Mouse (Mus musculus): ENCODE results near the gene Astn2.

The Astn2 gene

DNA sequence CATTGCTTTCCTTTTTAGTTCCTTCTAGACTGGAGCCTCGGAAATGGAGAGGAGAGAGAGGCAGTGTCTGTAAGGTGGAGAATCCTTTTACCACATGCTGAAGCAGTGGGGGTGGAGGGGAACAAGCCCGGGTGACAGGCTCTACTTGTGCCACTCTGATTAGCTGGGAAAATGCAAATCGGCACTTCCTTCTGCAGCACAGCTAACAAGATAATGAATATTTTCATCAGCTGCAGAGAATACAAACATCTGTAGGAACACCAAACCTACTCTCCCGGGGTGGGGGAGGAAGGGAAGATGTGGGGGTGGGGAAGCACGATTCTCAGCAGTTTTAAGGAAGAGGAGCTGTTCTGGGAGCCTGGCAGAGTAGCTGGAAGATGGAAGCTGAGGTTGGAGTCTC is 725.5 kb downstream of the Astn2 start:
- DNase-seq (ENCODE audit: low read depth, low spot score), result peak; percentile 9

- no peak for DNase-seq (ENCODE audit: low read depth, low spot score)
Measured at GRCm38 (mm10) chr4:65678495-65678894, 725.9 kb downstream of the Astn2 start.

GRCm38 (mm10) chr4:65674267-65674978 is 730.0 kb downstream of the Astn2 start:
- no peak for DNase-seq (ENCODE audit: low read depth, low spot score)

DNA sequence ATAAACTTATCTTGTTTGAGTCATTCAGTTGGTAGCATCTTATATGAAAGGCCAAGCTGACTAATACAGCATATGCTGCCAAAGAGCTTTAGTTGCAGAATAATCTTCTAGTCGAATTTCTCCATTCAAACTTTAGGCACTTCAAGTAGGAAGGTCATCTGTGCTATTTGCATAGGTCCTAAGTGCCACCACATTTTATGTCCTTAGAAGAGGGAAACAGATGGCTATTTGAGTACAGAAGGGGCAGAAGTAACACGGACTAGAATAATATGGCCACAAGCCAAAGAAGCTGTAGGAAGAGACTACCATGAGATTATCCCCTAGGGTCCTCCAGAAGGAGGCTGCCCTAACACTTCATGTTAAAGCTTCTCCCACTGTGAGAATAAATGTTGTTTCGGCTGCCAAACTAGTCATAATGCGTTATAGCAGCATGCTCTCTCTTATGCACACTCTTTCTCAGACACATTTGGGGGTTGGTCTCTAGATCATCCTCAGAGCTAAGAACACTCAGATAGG is 730.9 kb downstream of the Astn2 start:
- DNase-seq (ENCODE audit: low read depth, low spot score), result no peak

GRCm38 (mm10) chr4:65672294-65672693 is 732.1 kb downstream of the Astn2 start:
- no peak for DNase-seq (ENCODE audit: low read depth, low spot score)

GRCm38 (mm10) chr4:65671585-65672184 is 732.7 kb downstream of the Astn2 start:
- no peak for DNase-seq (ENCODE audit: low read depth, low spot score)

DNA sequence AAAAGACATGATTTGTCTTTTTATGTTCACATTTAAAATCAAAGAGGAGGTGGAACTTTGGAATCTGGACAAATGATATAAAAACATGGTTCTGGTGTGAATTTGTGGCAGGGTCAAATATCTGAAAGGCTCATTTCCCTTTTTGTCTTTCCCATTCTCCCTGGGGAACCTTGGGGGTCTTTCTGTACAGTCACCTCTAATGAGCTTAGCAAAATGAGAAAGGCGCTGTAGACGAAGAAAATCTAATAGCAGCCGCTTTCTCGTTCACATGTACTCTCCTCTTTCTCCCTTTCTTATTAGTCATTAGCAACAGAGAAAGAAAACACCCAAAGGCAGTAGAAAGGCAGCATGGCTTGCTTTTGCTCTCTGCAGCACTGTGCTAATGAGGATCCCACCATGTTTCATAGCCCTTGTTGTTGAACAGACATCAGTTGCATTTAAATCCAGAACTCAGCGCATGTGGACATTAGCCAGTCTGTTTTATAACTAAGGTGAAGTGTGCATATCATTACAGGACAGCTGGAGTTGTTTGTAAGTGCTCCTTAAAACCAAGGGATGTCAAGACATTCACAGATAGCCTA is 737.3 kb downstream of the Astn2 start:
- no peak for DNase-seq (ENCODE audit: low read depth, low spot score)

DNA sequence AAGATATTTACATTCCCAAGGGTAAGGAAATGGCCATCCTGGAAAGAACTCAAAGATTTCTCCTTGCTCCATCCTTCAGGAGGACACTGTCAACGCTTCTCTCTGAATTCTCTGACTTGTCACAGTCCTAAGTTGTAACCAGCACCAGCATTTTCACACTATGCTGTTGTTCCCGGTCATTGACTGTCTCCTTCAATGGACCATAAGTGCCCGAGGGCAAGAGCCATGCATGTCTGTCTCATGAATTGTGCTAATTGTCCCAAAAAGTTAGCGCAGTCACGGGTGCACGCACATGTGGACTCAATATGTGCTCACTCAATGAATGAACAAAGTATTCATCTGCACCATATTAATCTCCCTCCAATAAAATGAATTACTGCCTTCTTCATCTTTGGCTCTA is 741.2 kb downstream of the Astn2 start:
- no peak for DNase-seq (ENCODE audit: low read depth, low spot score)

DNA sequence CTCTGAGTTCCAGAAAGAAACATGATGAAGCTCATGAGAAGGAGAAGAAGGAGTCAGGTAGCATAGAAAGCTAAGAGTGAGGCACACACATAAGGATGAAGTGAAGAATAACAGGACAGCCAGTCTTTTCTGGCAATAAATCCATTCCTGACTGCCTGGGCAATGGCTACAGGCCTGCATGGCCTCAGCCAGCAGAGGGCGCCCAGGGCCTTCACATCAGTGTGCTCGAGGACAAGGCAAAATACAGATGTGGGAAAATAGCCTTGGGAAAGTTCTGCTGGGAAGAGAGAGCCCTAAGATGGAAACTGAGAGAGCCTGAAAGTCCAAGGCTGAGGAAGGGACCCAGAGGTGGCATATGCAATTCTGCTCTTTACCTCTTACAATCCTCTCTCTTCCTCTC is 749.7 kb downstream of the Astn2 start:
- peak; percentile 76 for DNase-seq (ENCODE audit: low read depth, low spot score)

- DNase-seq (ENCODE audit: low read depth, low spot score), result no peak
Measured at GRCm38 (mm10) chr4:65642611-65643010, 761.8 kb downstream of the Astn2 start.

DNA sequence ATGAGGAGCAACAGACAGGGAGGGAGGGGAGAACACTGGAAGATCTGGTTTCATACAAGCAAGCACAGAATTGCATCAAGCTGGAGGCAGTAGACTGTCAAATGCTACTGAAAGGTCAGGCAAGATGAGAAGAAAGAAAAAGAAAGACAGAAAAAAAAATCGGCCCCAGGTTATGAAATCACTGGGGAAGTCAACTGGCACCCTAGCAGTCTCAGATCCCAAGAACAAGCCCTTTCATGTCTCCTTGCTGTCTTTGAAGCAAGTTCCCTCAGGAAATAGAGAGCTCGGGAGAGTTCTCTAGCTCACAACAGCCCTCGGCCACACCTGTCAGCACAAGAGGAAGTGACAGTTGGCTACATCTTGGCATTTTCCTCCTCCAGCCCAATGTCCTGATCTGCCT is 766.2 kb downstream of the Astn2 start:
- DNase-seq (ENCODE audit: low read depth, low spot score), result no peak

DNA sequence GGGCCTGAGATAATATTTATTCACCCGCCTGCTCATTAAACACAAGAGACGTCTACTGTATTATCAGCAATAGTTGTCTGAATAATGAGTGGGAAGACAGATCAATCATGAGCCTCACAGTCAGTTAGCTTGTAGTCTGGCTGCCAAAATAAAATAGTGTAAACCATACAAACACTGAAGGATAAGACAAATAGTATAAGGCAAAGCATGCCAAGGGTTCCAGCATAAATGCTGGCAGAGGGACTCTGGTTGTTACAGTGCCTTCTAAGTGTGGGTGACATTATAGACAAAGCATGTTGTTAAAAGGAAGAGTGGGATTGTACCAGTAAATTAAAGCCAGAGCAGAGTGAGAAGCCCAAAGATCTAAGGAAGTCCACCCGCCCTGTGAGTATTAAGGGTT is 784.3 kb downstream of the Astn2 start:
- no peak for DNase-seq (ENCODE audit: low read depth, low spot score)

- DNase-seq (ENCODE audit: low read depth, low spot score), result no peak
Measured at GRCm38 (mm10) chr4:65613135-65613534, 791.3 kb downstream of the Astn2 start.

- DNase-seq (ENCODE audit: low read depth, low spot score), result no peak
Measured at GRCm38 (mm10) chr4:65610896-65611295, 793.5 kb downstream of the Astn2 start.

- no peak for DNase-seq (ENCODE audit: low read depth, low spot score)
Measured at GRCm38 (mm10) chr4:65610329-65610728, 794.1 kb downstream of the Astn2 start.

GRCm38 (mm10) chr4:65608112-65608511 is 796.3 kb downstream of the Astn2 start:
- DNase-seq (ENCODE audit: low read depth, low spot score), result no peak

DNA sequence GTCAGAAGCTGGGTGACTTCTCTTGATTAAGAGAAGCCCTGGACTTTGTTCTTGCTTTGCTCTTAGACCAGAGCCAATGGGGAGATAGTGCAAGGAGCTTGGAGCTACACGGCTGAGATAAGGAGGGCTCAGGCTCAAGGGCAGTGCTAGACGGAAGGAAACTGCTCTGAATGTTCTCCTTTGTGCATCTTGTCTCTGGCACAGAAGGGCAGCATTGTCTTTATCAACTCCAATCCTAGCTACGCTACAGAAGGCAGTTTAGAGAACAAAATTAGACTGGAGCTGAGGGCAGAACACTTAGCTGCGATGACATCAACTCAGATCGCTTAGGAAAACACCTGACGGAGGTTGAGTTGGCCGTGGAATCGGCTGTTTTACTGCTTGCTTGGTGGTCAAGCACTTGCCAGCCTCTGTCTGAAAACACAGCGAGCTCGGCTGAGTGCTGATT is 797.2 kb downstream of the Astn2 start:
- DNase-seq (ENCODE audit: low read depth, low spot score), result no peak

DNA sequence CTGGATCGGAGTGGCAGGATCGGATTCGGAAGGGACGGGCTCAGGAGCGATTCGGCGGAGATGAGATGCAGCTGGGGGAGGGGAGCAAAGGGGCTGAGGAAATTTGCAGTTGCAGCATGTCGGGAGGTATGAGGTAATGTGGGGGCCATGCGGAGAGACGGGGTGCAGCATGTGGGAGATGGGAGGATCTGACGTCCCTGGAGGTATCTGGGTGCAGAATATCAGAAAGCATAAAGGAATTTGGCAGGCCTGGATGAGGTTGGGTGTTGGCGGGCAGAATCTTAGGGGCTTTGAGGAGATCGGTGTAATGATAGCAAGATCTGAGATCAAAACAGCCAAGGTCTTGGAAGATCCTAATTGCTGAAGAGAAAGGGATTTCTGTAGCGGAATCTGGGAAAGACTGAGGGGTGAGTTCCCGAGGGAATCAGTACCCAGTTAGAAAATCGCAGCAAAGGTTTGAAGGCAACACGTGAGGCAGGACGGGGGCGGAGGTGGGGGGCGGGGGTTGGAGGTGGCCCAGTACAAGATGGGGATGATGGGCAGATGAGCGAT is 799.2 kb downstream of the Astn2 start:
- peak; percentile 32 for DNase-seq (ENCODE audit: low read depth, low spot score)

GRCm38 (mm10) chr4:65604504-65605150 is 799.8 kb downstream of the Astn2 start, which contains the start of gene Trim32:
Trim32 (plus strand) TSS chr4:65604986.
- DNase-seq (ENCODE audit: low read depth, low spot score), result peak; percentile 97

GRCm38 (mm10) chr4:65594601-65595369 is 809.6 kb downstream of the Astn2 start:
- no peak for DNase-seq (ENCODE audit: low read depth, low spot score)

DNA sequence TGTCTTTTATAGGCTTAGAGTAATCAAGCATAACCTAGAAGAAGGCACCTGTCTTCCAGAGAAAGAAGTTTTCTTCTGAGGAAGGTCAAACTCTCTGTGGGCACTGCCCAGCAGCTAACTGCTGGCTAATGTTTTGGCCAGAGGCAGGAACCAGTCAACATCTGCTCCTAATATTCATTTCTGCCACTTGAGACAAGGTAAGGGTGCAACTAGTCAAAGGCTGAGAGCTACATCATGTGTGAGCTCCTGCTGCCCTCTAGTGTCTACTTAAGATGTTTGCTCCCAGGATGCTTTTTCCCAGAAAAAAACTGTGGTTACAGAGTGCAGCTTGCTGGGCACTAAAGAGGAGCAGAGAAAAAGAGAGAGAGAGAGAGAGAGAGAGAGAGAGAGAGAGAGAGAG is 814.6 kb downstream of the Astn2 start:
- peak; percentile 63 for DNase-seq (ENCODE audit: low read depth, low spot score)
